Mouse (Mus musculus): ENCODE data around the gene Top2a.

Top2a gene

DNA sequence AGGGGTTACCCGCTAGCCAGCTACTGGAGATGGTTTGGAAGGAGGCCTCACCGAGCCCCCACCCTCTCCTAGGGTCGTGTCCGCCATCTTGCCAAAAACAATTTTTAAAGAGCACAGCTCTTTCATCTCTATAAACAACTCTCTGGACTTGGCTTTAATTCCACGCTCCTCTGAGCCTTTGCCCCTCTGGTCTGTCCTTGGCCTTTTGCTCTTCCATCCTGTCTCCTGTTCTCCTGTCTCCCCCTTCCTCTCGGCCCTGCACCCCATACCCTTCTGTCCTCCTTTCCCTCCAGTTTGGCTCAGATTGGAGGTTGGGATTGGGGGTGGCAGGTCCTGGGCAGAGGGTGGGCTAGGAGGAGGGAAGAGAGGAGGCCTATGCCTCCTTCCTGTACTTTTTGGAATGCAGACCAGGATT is 59.8 kb downstream of the Top2a start:
- DNase-seq (ENCODE audit: low spot score) = no peak

DNA sequence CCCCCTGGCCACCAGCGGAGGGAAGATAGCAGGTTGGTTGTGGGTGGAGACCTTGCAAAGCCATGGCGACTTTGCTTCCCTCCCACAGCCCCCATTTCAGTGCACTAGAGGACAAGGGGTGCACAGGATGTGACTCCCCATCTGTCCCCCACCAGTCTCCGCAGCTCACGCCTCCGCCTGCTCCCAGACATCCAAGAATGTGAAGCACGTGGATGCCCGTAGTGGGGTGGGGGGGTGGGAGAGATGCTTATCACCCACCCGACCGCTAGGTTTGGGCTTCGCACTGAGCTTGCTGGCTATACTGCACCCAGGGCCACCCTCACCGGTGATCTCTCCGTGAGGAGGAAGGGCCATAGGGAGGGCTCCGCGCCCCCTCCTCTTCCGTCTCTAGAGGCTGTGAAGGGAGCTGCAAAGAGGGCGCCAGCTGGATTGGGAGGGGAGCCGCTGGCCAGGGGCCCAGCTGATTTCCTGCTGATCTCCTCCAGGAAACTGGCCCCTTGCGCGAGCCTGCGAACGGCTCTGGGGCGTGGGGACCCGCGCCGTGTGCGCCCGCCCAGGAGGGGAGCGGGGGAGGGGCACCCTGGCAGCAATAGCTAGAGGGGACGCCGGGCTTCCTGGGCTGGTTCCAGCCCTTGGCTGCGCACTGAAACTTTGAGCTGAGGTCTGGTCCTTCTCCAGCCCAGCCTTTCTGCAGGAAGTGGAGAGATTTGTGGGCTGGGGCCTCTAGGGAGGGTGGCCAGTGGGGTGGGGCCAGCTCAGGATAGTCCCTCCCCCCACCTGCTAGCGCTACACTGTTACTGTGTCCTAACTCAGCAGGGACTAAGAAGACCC is 60.6 kb downstream of the Top2a start:
- DNase-seq (ENCODE audit: low spot score) = peak; percentile 73

DNA sequence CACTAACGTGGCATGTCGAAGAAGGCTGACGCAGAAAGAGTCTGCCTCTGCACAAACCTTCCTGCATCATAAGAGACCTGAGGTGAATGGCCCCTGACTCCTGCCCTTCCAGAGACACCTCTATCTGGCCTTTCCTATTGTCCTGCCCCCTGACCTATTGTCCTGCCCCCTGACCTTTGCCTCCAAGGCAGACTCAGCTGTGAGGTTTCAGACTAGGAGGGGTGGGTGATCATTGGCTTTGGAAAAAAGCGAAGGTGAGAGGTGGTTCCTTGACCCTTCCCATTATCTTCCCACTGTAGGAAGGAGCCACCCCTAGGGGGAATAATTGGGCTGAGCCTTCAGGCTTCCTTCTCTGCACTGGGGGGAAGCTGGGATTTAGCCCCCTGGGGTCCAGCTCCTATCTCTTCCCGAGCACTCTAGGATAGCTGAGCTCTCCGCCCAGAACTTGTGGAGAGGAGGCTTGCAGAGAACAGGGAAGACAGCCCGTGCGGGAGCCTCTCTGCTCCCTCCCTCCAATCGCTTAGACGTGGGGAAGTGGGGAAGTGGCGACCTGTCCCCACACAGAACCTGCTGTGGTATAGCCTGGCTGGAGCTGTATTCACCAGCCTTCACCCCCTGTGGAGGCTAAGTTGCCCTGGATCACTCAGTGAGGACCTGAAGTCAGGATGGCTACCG is 61.4 kb downstream of the Top2a start:
- DNase-seq (ENCODE audit: low spot score) = no peak

DNA sequence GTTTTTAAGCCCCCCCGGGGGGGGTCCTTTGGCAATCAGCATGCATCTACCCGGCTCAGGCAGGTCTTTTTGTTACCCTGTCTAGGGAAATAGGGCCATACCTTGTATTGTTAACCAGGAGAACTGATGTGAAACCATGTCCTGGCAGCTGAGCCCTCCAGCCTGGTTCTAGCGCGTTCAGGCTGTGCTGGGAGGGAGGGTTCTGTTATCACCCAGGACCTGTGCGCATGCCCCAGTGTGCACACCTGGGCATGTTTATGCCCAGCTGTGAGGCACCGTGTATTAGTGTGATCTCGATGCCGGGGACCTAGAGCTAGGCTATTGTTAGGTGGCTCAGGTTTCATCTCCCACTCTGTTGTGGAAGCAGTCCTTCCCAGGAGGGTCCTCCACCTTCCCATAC is 62.2 kb downstream of the Top2a start:
- no peak for DNase-seq (ENCODE audit: low spot score)

DNA sequence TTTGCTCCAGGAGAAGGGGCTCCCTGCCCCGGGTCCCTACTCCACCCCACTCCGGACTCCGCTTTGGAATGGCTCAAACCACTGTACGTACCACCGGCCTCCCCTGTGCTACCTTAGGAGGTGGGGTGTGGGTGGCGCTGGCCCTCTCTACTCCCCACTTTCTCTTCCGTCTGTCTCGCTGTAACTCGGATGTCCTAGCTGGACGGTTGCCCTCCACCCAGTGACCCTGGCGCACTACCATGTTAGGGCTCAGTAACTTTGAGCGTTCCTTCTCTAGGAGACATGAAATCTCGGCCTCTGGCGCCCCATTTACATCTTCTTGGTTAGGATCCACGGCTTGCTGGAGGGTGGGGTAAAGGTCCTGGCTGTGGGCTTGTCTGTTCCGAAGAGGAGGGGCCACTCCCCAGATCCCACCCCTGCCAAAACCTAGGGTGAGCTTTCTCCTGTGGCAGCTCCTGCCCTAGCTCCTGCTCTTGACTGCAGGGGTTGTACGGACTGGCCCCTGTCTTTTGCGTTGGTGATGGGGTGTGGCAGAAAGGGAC is 62.9 kb downstream of the Top2a start:
- DNase-seq (ENCODE audit: low spot score) = no peak

DNA sequence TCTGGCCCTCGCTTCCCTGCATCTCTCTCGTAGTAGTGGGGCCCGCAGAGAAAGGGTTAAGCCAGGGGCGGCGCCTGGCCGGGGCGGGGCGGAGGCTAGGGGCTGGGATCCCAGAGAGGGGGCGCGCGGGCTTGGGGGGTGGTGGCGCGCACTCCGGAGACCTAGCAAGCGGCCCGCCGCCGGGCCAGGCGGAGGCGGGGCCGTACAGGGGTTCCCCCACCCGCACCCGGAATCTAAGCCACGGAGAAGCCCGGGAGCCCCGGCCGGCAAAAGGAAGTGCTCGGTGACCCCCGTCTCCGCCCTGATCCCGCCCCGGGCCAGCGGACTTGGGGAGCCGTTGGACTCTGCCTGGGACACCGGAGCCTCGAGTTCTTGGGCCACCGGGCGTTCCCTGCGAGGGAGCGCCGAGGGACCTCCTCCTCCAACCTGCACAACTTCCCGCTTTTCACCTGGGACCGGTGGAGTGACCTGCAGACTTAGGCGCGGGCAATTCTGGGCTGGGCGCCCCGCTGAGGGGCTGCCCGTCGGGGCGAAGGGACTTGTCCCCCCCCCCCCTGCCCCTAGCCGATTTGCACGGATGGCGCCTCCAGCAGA is 63.6 kb downstream of the Top2a start:
- peak; percentile 85 for DNase-seq (ENCODE audit: low spot score)

DNA sequence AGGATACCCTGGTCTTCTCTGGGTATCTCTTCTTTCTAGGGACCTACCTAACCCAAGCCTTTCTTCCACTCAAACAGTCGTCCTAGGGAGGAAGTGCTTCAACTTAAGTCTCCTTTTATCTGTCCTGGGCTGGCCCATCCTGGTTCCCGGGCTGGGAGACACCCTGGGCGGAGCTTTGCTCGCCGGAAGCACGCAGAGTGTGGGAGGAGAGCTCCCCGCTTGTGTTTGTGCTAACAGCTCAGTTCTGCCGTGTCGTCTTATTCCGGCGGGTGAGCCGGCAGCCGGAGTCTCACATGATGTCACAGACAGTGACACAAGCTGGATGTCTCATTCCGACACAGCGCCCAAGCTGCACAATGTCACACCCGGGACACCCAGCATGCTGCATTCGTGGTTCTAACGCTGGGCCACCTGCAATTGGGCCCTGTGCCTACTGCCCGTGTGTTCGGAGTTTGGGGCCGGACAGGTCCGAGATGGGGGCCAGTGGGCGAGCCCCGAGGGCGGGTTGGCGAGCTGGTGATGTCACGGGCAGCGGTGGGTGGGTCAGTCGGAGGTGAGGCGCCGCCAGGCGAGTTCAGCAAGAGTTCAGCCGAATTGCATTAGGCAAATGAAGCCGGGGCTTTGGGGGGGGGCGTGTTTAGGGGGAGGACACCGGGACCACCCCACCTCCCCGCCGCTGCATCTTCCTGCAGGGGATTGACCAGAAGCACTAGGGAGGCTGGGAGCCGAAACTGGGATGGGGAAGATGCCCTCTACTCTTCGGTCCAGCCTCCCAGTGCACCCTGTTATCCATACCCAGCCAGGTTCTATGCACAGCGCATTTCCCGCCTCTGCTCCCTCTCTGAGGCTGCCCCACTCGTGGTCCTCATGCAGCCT is 64.3 kb downstream of the Top2a start:
- DNase-seq (ENCODE audit: low spot score) = peak; percentile 82

DNA sequence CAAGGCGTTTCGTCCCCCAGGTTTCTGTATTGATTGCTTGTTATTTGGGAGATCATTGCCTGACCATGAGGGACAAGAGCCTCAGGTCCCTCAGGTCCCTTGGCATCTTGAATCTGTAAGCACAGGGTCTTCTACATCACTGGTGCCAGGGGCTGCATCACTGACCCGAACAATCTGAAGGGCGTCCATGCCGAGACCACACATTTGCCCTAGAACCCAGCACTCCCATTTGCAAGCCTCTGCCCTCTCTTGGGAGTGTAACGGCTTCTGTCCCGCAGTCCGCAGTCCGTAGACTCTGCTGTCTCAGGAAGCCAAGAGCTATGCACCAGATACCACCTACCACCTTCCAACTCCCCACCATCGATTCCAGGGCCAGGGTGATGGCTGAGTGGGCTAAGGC is 67.6 kb downstream of the Top2a start:
- DNase-seq (ENCODE audit: low spot score) = no peak

DNA sequence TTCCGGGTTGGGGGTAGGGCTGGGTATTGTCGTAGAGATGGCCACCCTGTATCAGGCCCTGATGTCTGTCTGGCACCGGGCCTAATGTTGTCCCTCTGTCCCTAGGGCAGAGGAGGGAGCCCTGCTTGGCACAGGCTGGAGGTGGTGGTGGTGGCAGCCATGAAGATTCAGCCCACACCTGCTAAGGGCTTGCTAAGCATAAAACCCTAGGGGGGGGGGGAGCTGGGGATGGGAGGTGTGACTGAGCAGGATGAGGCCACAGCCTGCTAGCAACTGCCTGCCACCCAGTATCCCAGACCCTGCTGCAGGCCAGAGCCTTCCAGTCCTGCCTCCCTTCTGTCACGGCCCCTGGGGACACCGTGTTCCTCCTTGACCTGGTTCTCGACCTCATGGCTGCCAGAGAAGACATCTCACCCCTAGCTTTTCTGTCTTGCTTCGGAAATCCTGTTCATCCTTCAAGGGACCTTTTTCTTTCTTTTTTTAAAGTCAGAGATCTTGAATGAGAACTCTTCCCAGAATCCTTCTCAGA is 68.2 kb downstream of the Top2a start:
- DNase-seq (ENCODE audit: low spot score) = no peak

DNA sequence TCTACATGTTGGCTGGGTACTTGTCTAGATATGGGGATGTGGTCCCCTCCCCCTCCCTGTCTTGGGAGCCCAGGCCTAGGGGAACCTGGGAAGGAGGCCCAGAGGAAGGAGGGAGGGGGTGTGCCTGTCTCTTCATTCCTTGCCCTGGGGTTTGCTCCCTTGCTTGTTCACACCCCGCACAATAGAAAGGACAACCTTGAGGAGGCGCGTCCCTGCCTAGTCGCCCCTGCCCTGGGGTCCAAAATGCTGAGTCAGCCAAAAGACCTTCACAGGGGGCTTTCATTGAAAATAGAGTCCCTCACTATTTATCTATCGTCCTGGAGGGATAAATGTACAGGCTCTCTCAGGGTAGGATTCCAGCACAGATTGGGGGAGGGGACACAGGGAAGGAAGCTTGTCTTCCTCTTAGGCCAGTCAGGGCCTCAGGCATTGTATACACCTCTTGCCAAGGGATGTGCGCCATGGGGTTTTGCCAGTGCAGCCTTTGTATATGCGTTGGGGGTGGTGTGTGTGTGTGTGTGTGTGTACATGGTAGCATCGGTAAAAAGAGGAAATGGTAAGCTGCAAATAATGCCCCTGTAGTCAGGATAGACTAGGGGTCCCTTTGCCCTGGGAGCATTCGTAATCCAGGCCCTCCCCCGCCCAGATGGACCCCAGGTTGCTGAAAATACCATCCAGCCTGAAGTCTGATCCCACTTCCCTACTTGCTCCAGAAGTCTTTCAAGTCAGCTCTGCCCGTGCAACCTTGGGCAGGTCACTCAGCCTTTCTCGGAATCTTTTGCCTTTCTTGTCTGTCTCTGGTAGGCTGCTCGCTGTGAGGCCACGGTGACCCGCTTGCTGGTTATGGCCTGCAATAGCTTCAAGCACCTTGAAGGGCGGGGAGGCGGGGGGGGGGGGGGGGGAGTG is 68.9 kb downstream of the Top2a start:
- DNase-seq (ENCODE audit: low spot score) = no peak

DNA sequence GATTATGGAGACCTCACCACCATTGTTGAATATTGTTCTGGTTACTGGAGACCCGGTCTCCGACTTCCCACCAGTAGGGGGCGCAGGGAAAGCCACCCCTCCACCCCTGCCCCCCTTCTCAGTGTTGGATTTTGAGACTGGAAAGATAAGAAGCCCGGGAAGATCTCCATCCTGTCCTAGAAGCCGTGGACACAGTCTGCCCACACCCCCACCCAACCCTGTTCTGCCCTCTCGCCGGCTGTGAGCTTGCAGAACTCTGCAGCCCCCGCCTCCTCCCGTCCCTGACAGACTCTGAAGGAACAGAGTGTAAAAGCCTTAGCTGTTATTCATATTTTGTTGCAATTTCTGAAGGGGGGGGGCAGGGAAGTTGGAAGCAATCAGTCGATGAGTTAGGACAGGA is 69.6 kb downstream of the Top2a start:
- DNase-seq (ENCODE audit: low spot score) = peak; percentile 88

DNA sequence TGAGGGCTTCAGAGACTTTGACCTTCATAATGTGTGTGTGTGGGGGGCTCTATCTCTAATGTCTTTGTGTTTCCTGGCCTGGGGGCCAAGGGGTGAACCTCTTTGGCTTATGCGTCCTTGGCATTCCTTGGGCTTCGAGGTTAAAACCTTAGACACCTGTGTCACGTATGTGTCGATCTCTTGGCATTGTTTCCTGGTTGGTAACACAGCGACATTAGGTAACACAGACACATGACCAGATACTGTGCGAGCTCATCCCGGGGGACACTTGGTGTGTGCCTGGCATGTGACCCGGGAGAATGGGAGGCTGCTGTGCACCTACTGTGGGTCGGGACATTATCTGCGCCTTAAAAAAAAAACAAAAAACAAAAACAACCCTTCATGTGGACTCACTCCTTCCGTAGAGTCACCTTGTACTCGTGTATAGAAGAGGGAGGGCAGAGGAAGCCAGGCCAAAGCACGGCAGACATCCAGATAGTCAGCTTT is 70.1 kb downstream of the Top2a start:
- DNase-seq (ENCODE audit: low spot score) = no peak

DNA sequence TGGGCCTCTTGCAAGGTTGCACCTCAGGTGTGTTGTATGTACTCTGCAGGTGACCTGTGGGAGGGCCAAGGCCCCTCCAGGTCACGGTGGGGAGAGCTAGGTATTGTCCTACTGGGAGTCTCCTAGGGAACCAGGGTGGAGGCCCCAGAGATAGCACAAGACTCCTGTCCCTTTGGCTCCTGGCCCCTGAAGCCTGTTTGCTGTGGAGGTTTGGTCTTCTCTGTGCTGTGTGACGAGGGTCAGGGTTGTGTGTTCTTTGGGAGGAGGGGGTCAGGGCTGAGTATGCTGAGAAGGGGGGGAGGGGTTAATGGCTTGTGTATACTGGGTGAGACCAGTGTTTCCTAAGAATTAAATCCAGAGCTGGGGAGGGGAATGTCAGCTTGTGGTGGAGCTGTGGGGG is 70.6 kb downstream of the Top2a start:
- peak; percentile 66 for DNase-seq (ENCODE audit: low spot score)

DNA sequence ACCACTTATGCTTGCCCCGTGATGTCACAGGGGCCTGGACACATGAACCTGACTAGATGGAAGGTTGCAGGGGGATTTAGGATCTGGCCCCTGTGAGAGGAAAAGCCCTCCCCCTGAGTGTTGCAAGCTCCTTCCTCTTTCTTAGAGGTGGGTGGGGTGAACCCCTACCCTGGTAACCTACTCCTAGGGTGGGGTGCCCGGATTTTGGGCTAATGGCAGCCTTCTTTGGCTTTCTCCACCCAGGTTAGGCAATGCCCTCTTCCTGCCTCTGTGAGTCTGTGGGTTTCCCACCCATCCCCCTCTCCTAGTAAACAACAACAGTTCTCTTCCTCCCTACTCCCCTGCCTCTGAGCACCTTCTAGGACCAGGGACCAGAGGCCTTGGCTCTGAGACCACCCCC is 71.3 kb downstream of the Top2a start:
- DNase-seq (ENCODE audit: low spot score) = no peak

DNA sequence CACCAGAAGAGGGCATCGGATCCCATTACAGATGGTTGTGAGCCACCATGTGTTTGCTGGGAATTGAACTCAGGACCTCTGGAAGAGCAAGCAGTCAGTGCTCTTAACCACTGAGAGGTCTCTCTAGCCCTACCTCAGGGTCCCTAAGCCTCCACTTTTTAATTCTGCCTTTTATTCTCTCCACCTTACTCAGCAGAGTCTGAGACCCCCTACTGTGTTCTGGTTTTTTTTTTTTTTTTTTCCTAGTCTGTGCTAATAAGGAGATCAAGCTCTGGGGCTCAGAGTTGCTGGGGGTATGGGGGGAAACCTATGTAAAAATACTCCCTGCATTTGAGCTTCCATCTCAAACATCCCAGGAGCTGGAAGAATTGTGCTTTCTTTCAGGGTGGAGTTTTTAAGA is 71.9 kb downstream of the Top2a start:
- DNase-seq (ENCODE audit: low spot score) = no peak

DNA sequence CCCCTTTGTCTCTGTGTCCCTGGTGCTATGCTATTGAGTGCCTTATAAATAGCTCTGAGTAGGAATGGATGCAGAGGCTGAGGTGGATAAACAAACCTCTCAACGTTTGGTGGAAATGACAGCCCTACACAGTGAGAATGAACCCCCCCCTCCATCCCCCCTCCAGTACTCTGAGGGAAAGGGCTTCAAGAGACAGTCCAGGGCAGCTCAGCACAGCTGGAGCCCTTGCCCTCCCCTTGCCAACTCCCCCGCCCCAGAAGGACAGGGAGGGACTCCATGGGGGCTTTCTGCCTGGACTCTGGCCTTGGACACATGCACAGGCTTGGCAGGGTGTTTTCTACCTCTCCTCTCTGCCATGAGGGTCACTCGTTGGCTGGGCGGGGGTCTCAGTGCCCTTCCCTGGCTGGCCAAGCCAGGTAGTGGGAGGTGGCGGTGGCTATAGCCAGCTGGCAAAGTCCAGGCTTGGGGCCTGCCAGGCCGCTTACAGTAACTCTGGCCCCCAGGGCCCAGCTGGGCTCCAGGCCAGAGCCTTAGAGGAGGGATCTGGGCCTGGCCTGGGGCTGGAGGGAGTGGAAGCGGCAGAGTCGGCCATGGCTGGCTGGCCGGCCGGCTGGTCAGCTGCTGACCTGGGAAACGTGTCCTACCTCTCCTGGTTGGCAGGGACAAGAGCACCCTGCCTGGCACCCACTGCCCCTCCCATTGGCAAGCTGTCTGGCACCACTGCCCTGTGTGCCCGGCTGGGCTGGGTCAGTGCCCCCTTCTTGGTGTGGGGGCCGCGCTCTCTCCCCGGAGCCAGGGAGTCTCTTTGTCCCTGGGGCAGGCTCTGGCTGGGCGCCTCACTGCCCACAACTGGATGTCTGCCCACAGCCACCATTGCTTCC is 72.7 kb downstream of the Top2a start:
- DNase-seq (ENCODE audit: low spot score) = no peak

DNA sequence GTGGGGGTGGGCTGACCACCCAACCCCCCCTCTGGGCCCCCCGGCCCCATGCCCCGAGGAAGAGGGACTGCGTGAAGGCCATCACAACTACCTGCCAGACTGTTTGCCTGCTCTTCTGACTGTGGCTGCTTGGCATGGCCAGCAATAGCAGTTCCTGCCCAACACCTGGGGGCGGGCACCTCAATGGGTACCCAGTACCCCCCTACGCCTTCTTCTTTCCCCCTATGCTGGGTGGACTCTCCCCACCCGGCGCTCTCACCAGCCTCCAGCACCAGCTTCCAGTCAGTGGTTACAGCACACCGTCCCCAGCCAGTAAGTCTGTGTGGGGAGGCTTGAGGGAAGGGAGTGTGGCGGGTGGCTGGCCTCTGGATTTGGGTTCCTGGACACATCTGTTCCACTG is 73.5 kb downstream of the Top2a start:
- DNase-seq (ENCODE audit: low spot score) = no peak

DNA sequence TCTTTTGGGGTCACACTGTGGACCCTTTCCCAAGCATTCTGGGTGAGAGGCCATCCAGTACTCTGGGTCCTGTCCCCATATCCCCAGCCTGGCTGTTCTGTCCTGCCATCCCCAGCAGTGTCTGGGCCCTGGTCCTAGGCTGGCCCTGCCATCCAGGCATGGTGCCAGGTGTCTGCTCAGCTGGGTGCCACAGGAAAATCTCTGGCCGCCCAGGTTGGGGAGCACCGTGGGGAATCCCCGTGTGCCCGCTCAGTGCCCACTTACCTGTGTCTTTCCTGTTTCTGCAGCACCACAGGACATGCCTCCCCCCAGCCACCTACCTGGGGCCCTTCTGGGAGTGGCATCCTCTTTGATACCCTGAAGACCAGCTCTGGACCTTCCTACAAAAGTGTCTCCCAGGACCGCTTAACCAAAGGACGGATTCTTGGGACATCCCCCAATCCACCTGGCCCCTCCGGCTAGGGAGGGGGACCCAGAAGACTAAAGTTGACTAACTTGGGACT is 74.0 kb downstream of the Top2a start:
- no peak for DNase-seq (ENCODE audit: low spot score)

DNA sequence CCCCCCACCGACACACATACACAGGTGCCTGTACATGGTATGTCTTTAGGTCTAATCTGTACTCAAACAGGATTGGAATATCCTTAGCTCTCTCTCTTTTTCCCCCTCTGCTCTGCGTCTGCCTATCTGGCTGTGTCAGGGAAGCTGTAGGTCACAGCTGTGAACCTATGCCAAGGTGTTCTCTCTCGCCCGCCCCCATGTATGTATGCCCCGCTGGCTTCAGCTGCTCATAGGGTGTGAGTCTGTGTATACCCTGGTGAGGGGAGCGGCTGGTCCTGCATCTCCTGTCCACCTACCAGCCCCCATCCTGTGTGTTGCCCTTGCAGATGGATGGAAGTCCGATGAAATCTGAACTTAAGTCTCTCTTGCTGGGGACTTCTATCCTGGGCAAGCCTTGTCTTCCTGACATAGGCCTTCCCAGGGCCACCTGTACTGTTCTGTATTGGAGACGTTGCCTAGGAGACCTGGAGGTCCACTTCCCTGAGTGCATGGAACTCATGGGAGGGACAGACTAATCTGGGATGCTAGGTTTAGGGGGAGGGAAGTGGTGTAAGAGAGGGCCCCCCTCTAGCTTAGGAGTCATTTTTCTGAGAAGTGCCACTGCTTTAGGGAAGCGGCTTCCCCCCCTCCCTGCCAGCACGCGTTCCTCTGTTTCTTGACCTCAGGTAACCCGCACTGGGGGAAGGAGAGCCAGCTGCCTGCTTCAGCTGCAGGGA is 74.6 kb downstream of the Top2a start:
- DNase-seq (ENCODE audit: low spot score) = no peak
